Mouse (Mus musculus) MEL-GATA-1-ER (cell line): ENCODE measurements around the gene Cdh4.

Experiments
- DNase-seq: peaks from one replicate; pipeline ENCODE4 v3.0.0-alpha.2; 2012; ENCODE audit warnings: low read depth; ENCODE audit errors: extremely low read depth

The Cdh4 gene

GRCm38 (mm10) chr2:179538535-179538934 lies 96.3 kb downstream of the Cdh4 start:
- DNase-seq = no peak

DNA sequence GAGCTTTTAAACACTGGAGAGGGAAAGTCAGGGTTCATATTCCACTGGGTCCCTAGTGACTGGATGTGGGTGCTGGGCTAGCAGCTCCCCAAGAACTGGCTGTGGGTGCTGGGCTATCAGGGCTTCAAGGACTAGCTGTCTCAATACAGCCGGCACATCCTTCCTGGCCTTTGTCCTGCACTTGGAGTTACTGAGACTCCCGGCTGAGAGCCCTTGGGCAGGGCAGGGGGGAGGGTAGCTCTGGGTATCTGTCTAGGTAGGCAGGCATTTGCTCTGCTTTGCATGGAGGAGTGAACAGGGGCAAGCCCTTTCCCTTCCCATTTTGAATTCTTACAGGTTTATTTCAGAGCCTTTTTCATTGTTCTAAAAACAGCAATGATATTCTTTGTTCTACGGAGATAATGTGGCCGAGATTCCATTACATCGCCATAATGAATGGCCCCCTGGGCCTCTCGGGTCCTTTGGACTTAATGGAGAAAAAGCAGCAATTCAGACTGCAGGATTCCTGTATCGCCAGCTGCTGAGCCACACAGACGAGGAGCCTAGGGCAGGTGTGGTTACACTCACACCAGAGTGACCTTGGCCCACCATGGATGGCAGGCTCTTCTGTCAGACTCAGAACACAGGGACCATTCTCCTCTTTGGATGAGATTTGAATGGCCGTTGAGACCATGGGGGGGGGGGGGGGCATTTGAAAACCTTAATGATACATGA lies 97.5 kb downstream of the Cdh4 start:
- no peak for DNase-seq

GRCm38 (mm10) chr2:179541096-179541495 lies 98.9 kb downstream of the Cdh4 start:
- DNase-seq = no peak

- no peak for DNase-seq
These were observed 105.4 kb downstream of the Cdh4 start for GRCm38 (mm10) chr2:179547627-179548026.

GRCm38 (mm10) chr2:179555928-179556327 lies 113.7 kb downstream of the Cdh4 start:
- no peak for DNase-seq

GRCm38 (mm10) chr2:179562350-179562749 lies 120.1 kb downstream of the Cdh4 start:
- no peak for DNase-seq

DNA sequence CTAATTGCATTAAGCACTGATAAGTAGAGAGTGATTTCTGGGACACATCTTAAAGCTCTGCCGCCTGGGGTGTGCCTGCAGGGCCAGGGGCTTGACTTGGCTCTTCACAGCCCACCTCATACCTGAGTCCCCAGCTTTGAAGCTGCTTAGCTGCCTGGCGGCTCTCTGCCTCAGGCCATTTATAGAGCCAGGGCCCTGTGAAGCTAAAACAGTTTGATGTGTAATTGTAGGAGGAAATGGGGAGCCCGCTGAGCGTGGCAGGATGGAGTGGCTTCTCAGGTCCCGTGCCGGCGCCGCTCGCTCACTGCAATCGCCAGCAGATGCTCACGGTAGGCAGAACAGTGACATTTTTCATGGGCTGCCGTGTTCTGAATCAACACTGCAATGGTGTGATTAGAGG lies 123.4 kb downstream of the Cdh4 start:
- DNase-seq = no peak

- DNase-seq = no peak
These were observed 125.7 kb downstream of the Cdh4 start for GRCm38 (mm10) chr2:179567886-179568285.

GRCm38 (mm10) chr2:179569171-179569570 lies 126.9 kb downstream of the Cdh4 start:
- no peak for DNase-seq

GRCm38 (mm10) chr2:179571175-179571769 lies 129.0 kb downstream of the Cdh4 start:
- no peak for DNase-seq

GRCm38 (mm10) chr2:179573331-179573730 lies 131.1 kb downstream of the Cdh4 start:
- no peak for DNase-seq

DNA sequence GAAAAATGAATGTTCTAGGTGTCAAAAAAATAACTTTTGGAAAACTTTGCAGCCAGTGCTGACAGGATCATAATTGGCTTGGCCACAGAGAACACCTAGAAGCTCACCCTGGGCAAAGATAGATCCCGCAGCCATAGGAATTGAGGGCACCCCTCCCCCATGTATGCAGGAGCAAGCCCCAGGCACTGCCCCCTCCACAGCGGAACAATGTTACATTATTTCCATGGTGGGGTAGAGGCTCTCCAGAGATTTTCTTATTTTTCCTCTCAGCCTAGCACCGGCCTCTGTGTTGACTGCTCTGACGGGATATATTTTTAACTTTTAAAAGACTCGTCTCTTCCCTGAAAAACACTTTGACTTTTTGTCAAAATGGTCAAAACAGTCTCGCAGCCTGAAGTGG lies 131.6 kb downstream of the Cdh4 start:
- no peak for DNase-seq

- DNase-seq = no peak
These were observed 133.4 kb downstream of the Cdh4 start for GRCm38 (mm10) chr2:179575585-179575984.

- DNase-seq = no peak
These were observed 134.0 kb downstream of the Cdh4 start for GRCm38 (mm10) chr2:179576221-179576620.

- DNase-seq = no peak
These were observed 136.1 kb downstream of the Cdh4 start for GRCm38 (mm10) chr2:179578329-179578728.

- DNase-seq = no peak
These were observed 136.6 kb downstream of the Cdh4 start for GRCm38 (mm10) chr2:179578842-179579241.

- DNase-seq = no peak
These were observed 138.2 kb downstream of the Cdh4 start for GRCm38 (mm10) chr2:179580415-179580814.

GRCm38 (mm10) chr2:179581058-179581457 lies 138.8 kb downstream of the Cdh4 start:
- no peak for DNase-seq

GRCm38 (mm10) chr2:179582966-179583365 lies 140.7 kb downstream of the Cdh4 start:
- no peak for DNase-seq

DNA sequence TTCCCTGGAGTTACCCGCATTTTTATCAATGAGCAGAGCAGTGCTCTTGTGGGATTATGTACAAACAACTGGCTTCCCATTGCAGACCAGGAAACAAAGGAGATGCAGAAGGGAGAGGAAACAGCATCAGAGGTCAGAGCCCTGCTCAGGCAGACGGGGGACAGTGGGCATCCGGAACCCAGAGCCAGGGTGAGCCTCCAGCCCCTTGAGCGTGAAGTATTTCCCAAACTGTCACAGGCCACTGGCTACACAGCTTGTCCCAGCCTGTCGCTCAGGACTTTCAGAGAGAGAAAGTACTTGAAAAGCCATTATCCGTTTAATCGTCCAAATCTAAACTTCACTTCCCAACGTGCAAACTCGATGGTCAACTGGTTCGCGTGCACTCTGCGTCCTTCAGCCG lies 142.4 kb downstream of the Cdh4 start:
- DNase-seq = no peak

- DNase-seq = no peak
These were observed 144.2 kb downstream of the Cdh4 start for GRCm38 (mm10) chr2:179586436-179586835.

GRCm38 (mm10) chr2:179587069-179587468 lies 144.8 kb downstream of the Cdh4 start:
- DNase-seq = no peak

- DNase-seq = no peak
These were observed 149.4 kb downstream of the Cdh4 start for GRCm38 (mm10) chr2:179591661-179592060.
